Mouse (Mus musculus): ENCODE measurements at regions not wholly inside any gene's neighbourhood (a gene's known extent, or its start where the extent isn't known, plus 50 kb on each side); places are given as distances from the start of the nearest gene placed in this dataset.
"Not testable (repeated sequence)": the region's sequence is repeated elsewhere in the genome, so short reads cannot be mapped to it uniquely, and the experiment has no call there.

GRCm38 (mm10) chr8:15670722-15671121 is 624.8 kb upstream of the BB014433 start:
- ATAC-seq (replicated peaks; ENCODE audit: low FRiP score, low TSS enrichment, low read depth), result no peak
- H3K4me2 ChIP-seq (ENCODE audit: low read length), result no peak overlapping the region

GRCm38 (mm10) chr8:15670298-15670697 is 624.4 kb upstream of the BB014433 start:
- Histone ChIP-seq H3K4me1 (replicated peaks; ENCODE audit: control insufficient read depth, insufficient read depth, low read length) (no peaks in the 10 kb centered on the region), H3K9me3 (ENCODE audit: control insufficient read depth, low read length) (no peaks in the 10 kb centered on the region), H3K4me2 (ENCODE audit: low read length) (no peak overlapping the region), H3K27ac (ENCODE audit: low read depth) (no peak overlapping the region), H3K9ac (ENCODE audit: low read length) (no peak overlapping the region), H3K36me3 (ENCODE audit: control insufficient read depth, insufficient read depth, low read length) (no peaks in the 10 kb centered on the region), H3K4me3 (ENCODE audit: low read depth, low read length) (no peak overlapping the region), H3K27me3 (replicated peaks; ENCODE audit: control insufficient read depth, insufficient read depth, low read length) (no peaks in the 10 kb centered on the region)
- ATAC-seq (replicated peaks; ENCODE audit: low FRiP score, low TSS enrichment, low read depth) (no peak), DNase-seq (ENCODE audit: low spot score) (no peak)
- WGBS, result 85% methylated on average over 5 of the region's 5 CpGs

More at GRCm38 (mm10) chr8:15670722-15671121, 624.8 kb upstream of the BB014433 start:
- no peaks in the 10 kb centered on the region for H3K9me3 ChIP-seq (ENCODE audit: control insufficient read depth, low read length)
- H3K9ac ChIP-seq (ENCODE audit: low read length), result no peak overlapping the region
- no peaks in the 10 kb centered on the region for H3K27me3 ChIP-seq (replicated peaks; ENCODE audit: control insufficient read depth, insufficient read depth, low read length)
- DNase-seq (ENCODE audit: low spot score), result no peak
- H3K27ac ChIP-seq (ENCODE audit: low read depth), result no peak overlapping the region
- no peaks in the 10 kb centered on the region for H3K36me3 ChIP-seq (ENCODE audit: control insufficient read depth, insufficient read depth, low read length)
- no peaks in the 10 kb centered on the region for H3K4me1 ChIP-seq (replicated peaks; ENCODE audit: control insufficient read depth, insufficient read depth, low read length)
- WGBS, result 58% methylated on average over 10 of the region's 10 CpGs
- no peak overlapping the region for H3K4me3 ChIP-seq (ENCODE audit: low read depth, low read length)

GRCm38 (mm10) chr8:15669515-15669914 is 623.6 kb upstream of the BB014433 start:
- H3K4me3 ChIP-seq (ENCODE audit: low read depth, low read length), result no peak overlapping the region
- no peaks in the 10 kb centered on the region for H3K27me3 ChIP-seq (replicated peaks; ENCODE audit: control insufficient read depth, insufficient read depth, low read length)
- no peaks in the 10 kb centered on the region for H3K9me3 ChIP-seq (ENCODE audit: control insufficient read depth, low read length)
- ATAC-seq (replicated peaks; ENCODE audit: low FRiP score, low TSS enrichment, low read depth), result no peak
- no peak overlapping the region for H3K27ac ChIP-seq (ENCODE audit: low read depth)
- no peaks in the 10 kb centered on the region for H3K4me1 ChIP-seq (replicated peaks; ENCODE audit: control insufficient read depth, insufficient read depth, low read length)
- H3K4me2 ChIP-seq (ENCODE audit: low read length), result no peak overlapping the region
- 67% methylated on average over 3 of the region's 3 CpGs for WGBS
- no peaks in the 10 kb centered on the region for H3K36me3 ChIP-seq (ENCODE audit: control insufficient read depth, insufficient read depth, low read length)
- no peak overlapping the region for H3K9ac ChIP-seq (ENCODE audit: low read length)
- no peak for DNase-seq (ENCODE audit: low spot score)

- 62% methylated on average over 1 of the region's 1 CpGs for WGBS
Observed at GRCm38 (mm10) chr8:15660602-15661001, 614.7 kb upstream of the BB014433 start.

GRCm38 (mm10) chr8:15634769-15635366 is 589.0 kb upstream of the BB014433 start:
- no peak overlapping the region for H3K4me3 ChIP-seq (ENCODE audit: low read depth, low read length)
- no peak for ATAC-seq (replicated peaks; ENCODE audit: low FRiP score, low TSS enrichment, low read depth)
- no peaks in the 10 kb centered on the region for H3K27me3 ChIP-seq (replicated peaks; ENCODE audit: control insufficient read depth, insufficient read depth, low read length)
- H3K9me3 ChIP-seq (ENCODE audit: control insufficient read depth, low read length), result no peaks in the 10 kb centered on the region
- H3K9ac ChIP-seq (ENCODE audit: low read length), result no peak overlapping the region
- no peaks in the 10 kb centered on the region for H3K4me1 ChIP-seq (replicated peaks; ENCODE audit: control insufficient read depth, insufficient read depth, low read length)
- WGBS, result 85% methylated on average over 4 of the region's 4 CpGs
- H3K4me2 ChIP-seq (ENCODE audit: low read length), result no peak overlapping the region
- H3K27ac ChIP-seq (ENCODE audit: low read depth), result no peak overlapping the region
- H3K36me3 ChIP-seq (ENCODE audit: control insufficient read depth, insufficient read depth, low read length), result no peaks in the 10 kb centered on the region
- no peak for DNase-seq (ENCODE audit: low spot score)

More at GRCm38 (mm10) chr8:15660602-15661001, 614.7 kb upstream of the BB014433 start:
- no peak for DNase-seq (ENCODE audit: low spot score)
- Histone ChIP-seq H3K9me3 (ENCODE audit: control insufficient read depth, low read length) (no peaks in the 10 kb centered on the region), H3K27ac (ENCODE audit: low read depth) (no peak overlapping the region), H3K4me3 (ENCODE audit: low read depth, low read length) (no peak overlapping the region), H3K9ac (ENCODE audit: low read length) (no peak overlapping the region), H3K36me3 (ENCODE audit: control insufficient read depth, insufficient read depth, low read length) (no peaks in the 10 kb centered on the region), H3K27me3 (replicated peaks; ENCODE audit: control insufficient read depth, insufficient read depth, low read length) (no peaks in the 10 kb centered on the region), H3K4me2 (ENCODE audit: low read length) (no peak overlapping the region), H3K4me1 (replicated peaks; ENCODE audit: control insufficient read depth, insufficient read depth, low read length) (no peaks in the 10 kb centered on the region)
- ATAC-seq (replicated peaks; ENCODE audit: low FRiP score, low TSS enrichment, low read depth), result no peak

GRCm38 (mm10) chr8:15628584-15628983 is 582.7 kb upstream of the BB014433 start:
- Histone ChIP-seq H3K9me3 (ENCODE audit: control insufficient read depth, low read length) (no peaks in the 10 kb centered on the region), H3K4me3 (ENCODE audit: low read depth, low read length) (no peak overlapping the region), H3K27me3 (replicated peaks; ENCODE audit: control insufficient read depth, insufficient read depth, low read length) (no peaks in the 10 kb centered on the region), H3K27ac (ENCODE audit: low read depth) (no peak overlapping the region), H3K4me1 (replicated peaks; ENCODE audit: control insufficient read depth, insufficient read depth, low read length) (no peaks in the 10 kb centered on the region), H3K4me2 (ENCODE audit: low read length) (no peak overlapping the region), H3K36me3 (ENCODE audit: control insufficient read depth, insufficient read depth, low read length) (no peaks in the 10 kb centered on the region), H3K9ac (ENCODE audit: low read length) (no peak overlapping the region)
- 79% methylated on average over 2 of the region's 2 CpGs for WGBS
- DNase-seq (ENCODE audit: low spot score) (no peak), ATAC-seq (replicated peaks; ENCODE audit: low FRiP score, low TSS enrichment, low read depth) (no peak)

- not testable (repeated sequence) for H3K4me1 ChIP-seq (replicated peaks; ENCODE audit: control insufficient read depth, insufficient read depth, low read length); H3K27ac ChIP-seq (ENCODE audit: low read depth); H3K36me3 ChIP-seq (ENCODE audit: control insufficient read depth, insufficient read depth, low read length); H3K4me3 ChIP-seq (ENCODE audit: low read depth, low read length); H3K27me3 ChIP-seq (replicated peaks; ENCODE audit: control insufficient read depth, insufficient read depth, low read length); H3K9me3 ChIP-seq (ENCODE audit: control insufficient read depth, low read length); DNase-seq (ENCODE audit: low spot score); ATAC-seq (replicated peaks; ENCODE audit: low FRiP score, low TSS enrichment, low read depth); H3K9ac ChIP-seq (ENCODE audit: low read length); H3K4me2 ChIP-seq (ENCODE audit: low read length)
- 85% methylated on average over 31 of the region's 31 CpGs for WGBS
Observed at GRCm38 (mm10) chr8:15623602-15624392, 577.9 kb upstream of the BB014433 start.

GRCm38 (mm10) chr8:15610217-15610616 is 564.3 kb upstream of the BB014433 start:
- H3K36me3 ChIP-seq (ENCODE audit: control insufficient read depth, insufficient read depth, low read length), result no peaks in the 10 kb centered on the region
- no peak overlapping the region for H3K4me3 ChIP-seq (ENCODE audit: low read depth, low read length)
- H3K4me2 ChIP-seq (ENCODE audit: low read length), result no peak overlapping the region
- DNase-seq (ENCODE audit: low spot score) (no peak), ATAC-seq (replicated peaks; ENCODE audit: low FRiP score, low TSS enrichment, low read depth) (no peak)
- H3K9ac ChIP-seq (ENCODE audit: low read length), result no peak overlapping the region
- H3K9me3 ChIP-seq (ENCODE audit: control insufficient read depth, low read length), result no peaks in the 10 kb centered on the region
- H3K27ac ChIP-seq (ENCODE audit: low read depth), result no peak overlapping the region
- WGBS, result 81% methylated on average over 8 of the region's 8 CpGs
- H3K4me1 ChIP-seq (replicated peaks; ENCODE audit: control insufficient read depth, insufficient read depth, low read length), result no peaks in the 10 kb centered on the region
- no peaks in the 10 kb centered on the region for H3K27me3 ChIP-seq (replicated peaks; ENCODE audit: control insufficient read depth, insufficient read depth, low read length)

All from intestine, embryonic 14.5 days (tissue).